ENCODE assay signal across 17 mouse cellular contexts in the genomic region with DNA sequence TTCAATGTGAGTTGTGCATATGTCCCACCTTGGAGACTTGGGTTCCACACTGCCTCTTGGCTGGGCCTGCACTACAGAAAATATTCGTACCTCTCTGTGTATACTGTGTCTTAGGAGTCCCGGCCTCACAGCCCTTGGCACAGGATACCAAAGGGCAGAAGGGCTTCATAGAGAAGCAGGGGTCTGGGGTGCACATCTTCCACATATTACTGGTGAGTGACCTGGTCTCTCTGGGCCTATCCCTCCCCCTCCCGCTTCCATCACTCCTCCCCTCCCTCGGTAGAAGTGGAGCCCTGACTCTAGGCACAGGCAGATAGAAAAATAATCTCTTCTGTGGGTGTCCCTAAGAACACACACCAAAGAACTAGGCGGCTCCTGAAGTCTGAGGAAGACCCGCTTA. TPM values are rescaled to one million over a fixed set of nuclear protein-coding genes. Genes with fewer than 3 reads are reported as not detected.
A peak's percentile ranks its signal among the peaks of the same experiment; 100 is the strongest.
DNase-seq lines count a peak whose midpoint lies in the region; ATAC-seq and TF ChIP-seq lines count a peak whose summit lies in the region.
"Had no signal": no experiment of that assay in that cellular context is flagged by ENCODE, and none has a peak within 500 bp of the region (broad histone marks: within the 10 kb centered on the region; RNA-seq: fewer than 3 reads in every experiment).

No protein-coding gene starts in this region.

- H3K27me3 ChIP-seq in embryonic facial prominence, embryonic 12.5 days: peaks cover 19% of the 10 kb centered on the region
- H3K27me3 ChIP-seq in embryonic facial prominence, embryonic 10.5 days (replicated peaks; ENCODE audit: low read depth, poor library complexity, severe bottlenecking): peaks cover 77% of the 10 kb centered on the region
- no peaks in the 10 kb centered on the region for H3K27me3 ChIP-seq in intestine, embryonic 16.5 days (replicated peaks; ENCODE audit: control insufficient read depth, insufficient read depth, low read length)
- no peaks in the 10 kb centered on the region for H3K27me3 ChIP-seq in stomach, postnatal 0 days (ENCODE audit: control insufficient read depth, insufficient read depth, low read length)
- H3K27me3 ChIP-seq in thymus, adult 2 months (ENCODE audit: control insufficient read depth, insufficient read depth, low read length): no peaks in the 10 kb centered on the region
- H3K27me3 ChIP-seq in hindbrain, embryonic 11.5 days (ENCODE audit: control insufficient read depth, insufficient read depth, low read length): peaks cover 31% of the 10 kb centered on the region

- no peak overlapping the region for H3K4me3 ChIP-seq in embryonic facial prominence, embryonic 12.5 days
- no peak overlapping the region for H3K4me3 ChIP-seq in embryonic facial prominence, embryonic 10.5 days
- no peak overlapping the region for H3K4me3 ChIP-seq in left cerebral cortex, adult 2 months
- no peak overlapping the region for H3K4me3 ChIP-seq in intestine, embryonic 16.5 days (ENCODE audit: low read length)
- no peak overlapping the region for H3K4me3 ChIP-seq in stomach, postnatal 0 days (ENCODE audit: low read depth, low read length)
- H3K4me3 ChIP-seq in thymus, adult 2 months (ENCODE audit: control insufficient read depth, insufficient read depth, low read length): no peak overlapping the region
- no peak overlapping the region for H3K4me3 ChIP-seq in hindbrain, embryonic 11.5 days (ENCODE audit: low read depth, low read length)

- intact Hi-C loops in left cerebral cortex, adult 2 months (cut with DNase I): no loop called here
- intact Hi-C loops in left cerebral cortex, postnatal 14 days (cut with DNase I): no loop called here

- TF ChIP-seq EP300 in stomach, postnatal 0 days (optimal IDR thresholded peaks at IDR 0.05): no peak

- TF ChIP-seq POLR2A in thymus, adult 2 months (IDR thresholded peaks at IDR 0.05; ENCODE audit: control insufficient read depth, extremely low read depth, insufficient read depth, low read length, poor library complexity): no peak

- 46% methylated on average over 6 of the region's 6 CpGs for WGBS in embryonic facial prominence, embryonic 12.5 days
- 48% methylated on average over 6 of the region's 6 CpGs for WGBS in embryonic facial prominence, embryonic 10.5 days
- 62% methylated on average over 6 of the region's 6 CpGs for WGBS in intestine, embryonic 16.5 days
- WGBS in stomach, postnatal 0 days: 46% methylated on average over 6 of the region's 6 CpGs
- 86% methylated on average over 6 of the region's 6 CpGs for WGBS in thymus, adult 2 months
- WGBS in hindbrain, embryonic 11.5 days: 38% methylated on average over 6 of the region's 6 CpGs

- peak overlapping the region; percentile 77; the same call in 1 of the 2 replicates for H3K27ac ChIP-seq in embryonic facial prominence, embryonic 12.5 days
- no peak overlapping the region for H3K27ac ChIP-seq in embryonic facial prominence, embryonic 10.5 days (replicated peaks)
- peak overlapping the region; percentile 59; the same call in 1 of the 2 replicates for H3K27ac ChIP-seq in left cerebral cortex, adult 2 months
- H3K27ac ChIP-seq in intestine, embryonic 16.5 days (ENCODE audit: low read length): peak overlapping the region; percentile 91
- H3K27ac ChIP-seq in stomach, postnatal 0 days (replicated peaks): peak overlapping the region; percentile 89
- no peak overlapping the region for H3K27ac ChIP-seq in thymus, adult 2 months (ENCODE audit: control insufficient read depth, insufficient read depth, low read length)
- H3K27ac ChIP-seq in hindbrain, embryonic 11.5 days (ENCODE audit: low read depth, low read length): no peak overlapping the region
- H3K27ac ChIP-seq: hindbrain, embryonic 12.5 days; liver, embryonic 14.5 days had no signal

- no peak for DNase-seq in embryonic facial prominence, embryonic 10.5 days (ENCODE audit: low spot score)
- DNase-seq in left cerebral cortex, adult 2 months (ENCODE audit: extremely low spot score in 1 of 2, low spot score in 2 of 2): no peak
- DNase-seq in left cerebral cortex, postnatal 14 days (ENCODE audit: low spot score in 2 of 2): no peak
- DNase-seq in stomach, postnatal 0 days (ENCODE audit: low spot score): no peak
- DNase-seq in thymus, adult 2 months: no peak
- no peak for DNase-seq in hindbrain, embryonic 11.5 days (ENCODE audit: low spot score)
- DNase-seq: kidney, postnatal 10 days had no signal

- H3K4me1 ChIP-seq in embryonic facial prominence, embryonic 12.5 days: peaks cover 58% of the 10 kb centered on the region
- peaks cover 66% of the 10 kb centered on the region for H3K4me1 ChIP-seq in embryonic facial prominence, embryonic 10.5 days
- peaks cover 58% of the 10 kb centered on the region for H3K4me1 ChIP-seq in intestine, embryonic 16.5 days (ENCODE audit: control insufficient read depth, insufficient read depth, low read length)
- peaks cover 33% of the 10 kb centered on the region for H3K4me1 ChIP-seq in stomach, postnatal 0 days (replicated peaks; ENCODE audit: control insufficient read depth, insufficient read depth)
- peaks cover 65% of the 10 kb centered on the region for H3K4me1 ChIP-seq in thymus, adult 2 months (replicated peaks; ENCODE audit: control insufficient read depth, insufficient read depth, low read length)
- peaks cover 15% of the 10 kb centered on the region for H3K4me1 ChIP-seq in hindbrain, embryonic 11.5 days (replicated peaks; ENCODE audit: control insufficient read depth, insufficient read depth, low read length)

- H3K4me2 ChIP-seq in embryonic facial prominence, embryonic 12.5 days (replicated peaks): no peak overlapping the region
- H3K4me2 ChIP-seq in intestine, embryonic 16.5 days (ENCODE audit: low read depth, low read length): no peak overlapping the region
- H3K4me2 ChIP-seq in stomach, postnatal 0 days (replicated peaks; ENCODE audit: low read depth): no peak overlapping the region
- no peak overlapping the region for H3K4me2 ChIP-seq in hindbrain, embryonic 11.5 days (replicated peaks; ENCODE audit: low read depth, low read length)

- TF ChIP-seq CTCF in left cerebral cortex, adult 2 months (IDR thresholded peaks at IDR 0.05): no peak
- no peak for TF ChIP-seq CTCF in stomach, postnatal 0 days (IDR thresholded peaks at IDR 0.05; ENCODE audit: low read depth)
- TF ChIP-seq CTCF in thymus, adult 2 months (IDR thresholded peaks at IDR 0.05; ENCODE audit: borderline replicate concordance, control insufficient read depth, extremely low read depth, insufficient read depth, low read length, poor library complexity): no peak

- H3K9me3 ChIP-seq in embryonic facial prominence, embryonic 12.5 days: no peaks in the 10 kb centered on the region
- H3K9me3 ChIP-seq in embryonic facial prominence, embryonic 10.5 days: no peaks in the 10 kb centered on the region
- no peaks in the 10 kb centered on the region for H3K9me3 ChIP-seq in intestine, embryonic 16.5 days (ENCODE audit: control insufficient read depth, low read length)
- no peaks in the 10 kb centered on the region for H3K9me3 ChIP-seq in stomach, postnatal 0 days (ENCODE audit: control insufficient read depth, low read length)
- H3K9me3 ChIP-seq in hindbrain, embryonic 11.5 days (ENCODE audit: control insufficient read depth, low read length): no peaks in the 10 kb centered on the region
- H3K9me3 ChIP-seq: forebrain, embryonic 10.5 days; heart, embryonic 10.5 days; hindbrain, embryonic 12.5 days; limb, embryonic 12.5 days; neural tube, embryonic 13.5 days had no signal

- ATAC-seq in embryonic facial prominence, embryonic 12.5 days (ENCODE audit: insufficient number of reproducible peaks, insufficient read depth, low FRiP score, low TSS enrichment): no peak
- no peak for ATAC-seq in intestine, embryonic 16.5 days
- no peak for ATAC-seq in stomach, postnatal 0 days (ENCODE audit: low FRiP score, low TSS enrichment)
- no peak for ATAC-seq in hindbrain, embryonic 11.5 days (ENCODE audit: low FRiP score)
- ATAC-seq: CD4-positive, CD25-positive, alpha-beta regulatory T cell, adult 4 months; inflammation-experienced regulatory T-cells, adult 6 months had no signal

- no peak overlapping the region for H3K9ac ChIP-seq in embryonic facial prominence, embryonic 12.5 days
- no peak overlapping the region; the same call in 1 of the 2 replicates for H3K9ac ChIP-seq in intestine, embryonic 16.5 days (ENCODE audit: low read depth, low read length)
- no peak overlapping the region for H3K9ac ChIP-seq in stomach, postnatal 0 days (ENCODE audit: low read length)
- no peak overlapping the region for H3K9ac ChIP-seq in hindbrain, embryonic 11.5 days (ENCODE audit: low read depth, low read length)
- H3K9ac ChIP-seq: liver, embryonic 14.5 days had no signal

- H3K36me3 ChIP-seq in embryonic facial prominence, embryonic 12.5 days: no peaks in the 10 kb centered on the region
- H3K36me3 ChIP-seq in embryonic facial prominence, embryonic 10.5 days (replicated peaks): no peaks in the 10 kb centered on the region
- H3K36me3 ChIP-seq in intestine, embryonic 16.5 days (ENCODE audit: control insufficient read depth, insufficient read depth, low read length): no peaks in the 10 kb centered on the region
- no peaks in the 10 kb centered on the region for H3K36me3 ChIP-seq in stomach, postnatal 0 days (ENCODE audit: control insufficient read depth, insufficient read depth, low read length)
- H3K36me3 ChIP-seq in thymus, adult 2 months (ENCODE audit: control insufficient read depth, insufficient read depth, low read length): no peaks in the 10 kb centered on the region
- H3K36me3 ChIP-seq in hindbrain, embryonic 11.5 days (ENCODE audit: control insufficient read depth, insufficient read depth, low read length): no peaks in the 10 kb centered on the region
- H3K36me3 ChIP-seq: forebrain, embryonic 10.5 days; heart, embryonic 10.5 days; hindbrain, embryonic 12.5 days; limb, embryonic 12.5 days; neural tube, embryonic 13.5 days had no signal

RNA-seq across cellular contexts. Expression of a gene that starts 38.3 kb away (rescaled TPM):
- polyA plus RNA-seq in embryonic facial prominence, embryonic 12.5 days (2016; fragmentation: Nextera tagmentation; extraction: Ambion mirVana): 18.4 and 19.3 TPM in 2 replicates
- polyA plus RNA-seq in embryonic facial prominence, embryonic 10.5 days (2016; fragmentation: Nextera tagmentation; extraction: Ambion mirVana): 13.6 and 16.7 TPM in 2 replicates
- 1 to 10 TPM; 4.4 to 6.1 TPM for total RNA-seq in left cerebral cortex, adult 2 months (2021)
- total RNA-seq in left cerebral cortex, postnatal 14 days (2021): 1 to 10 TPM; 3.7 to 3.8 TPM
- polyA plus RNA-seq in intestine, embryonic 16.5 days (2015; fragmentation: Nextera tagmentation; extraction: Ambion mirVana): 18.9 and 21.2 TPM in 2 replicates
- polyA plus RNA-seq in stomach, postnatal 0 days (2015; fragmentation: Nextera tagmentation; extraction: Ambion mirVana): 13.5 and 15.7 TPM in 2 replicates
- polyA plus RNA-seq in thymus, adult 2 months (2012; rRNA removed): 44.3 and 45.7 TPM in 2 replicates
- 3.4 and 5.6 TPM in 2 replicates for polyA plus RNA-seq in hindbrain, embryonic 11.5 days (2014; fragmentation: Nextera tagmentation; extraction: Ambion mirVana)

RNA-seq across cellular contexts. Expression of a gene that starts 54.5 kb away (rescaled TPM):
- polyA plus RNA-seq in embryonic facial prominence, embryonic 12.5 days (2016; fragmentation: Nextera tagmentation; extraction: Ambion mirVana): 43.0 and 46.2 TPM in 2 replicates
- 43.5 and 44.6 TPM in 2 replicates for polyA plus RNA-seq in embryonic facial prominence, embryonic 10.5 days (2016; fragmentation: Nextera tagmentation; extraction: Ambion mirVana)
- total RNA-seq in left cerebral cortex, adult 2 months (2021): 10 to 100 TPM; 83.3 to 85.5 TPM
- 10 to 100 TPM; 74.4 to 76.2 TPM for total RNA-seq in left cerebral cortex, postnatal 14 days (2021)
- 33.9 and 35.7 TPM in 2 replicates for polyA plus RNA-seq in intestine, embryonic 16.5 days (2015; fragmentation: Nextera tagmentation; extraction: Ambion mirVana)
- 28.7 and 29.4 TPM in 2 replicates for polyA plus RNA-seq in stomach, postnatal 0 days (2015; fragmentation: Nextera tagmentation; extraction: Ambion mirVana)
- 89.1 and 89.5 TPM in 2 replicates for polyA plus RNA-seq in thymus, adult 2 months (2012; rRNA removed)
- polyA plus RNA-seq in hindbrain, embryonic 11.5 days (2014; fragmentation: Nextera tagmentation; extraction: Ambion mirVana): 38.6 and 39.1 TPM in 2 replicates

RNA-seq across cellular contexts. Expression of a gene that starts 58.3 kb away (rescaled TPM):
- 2.5 and 2.8 TPM in 2 replicates for polyA plus RNA-seq in embryonic facial prominence, embryonic 12.5 days (2016; fragmentation: Nextera tagmentation; extraction: Ambion mirVana)
- polyA plus RNA-seq in embryonic facial prominence, embryonic 10.5 days (2016; fragmentation: Nextera tagmentation; extraction: Ambion mirVana): 2.5 and 3.1 TPM in 2 replicates
- total RNA-seq in left cerebral cortex, adult 2 months (2021): 1 to 10 TPM; 4.7 to 5.4 TPM
- total RNA-seq in left cerebral cortex, postnatal 14 days (2021): 1 to 10 TPM; 3.4 to 5.1 TPM
- polyA plus RNA-seq in intestine, embryonic 16.5 days (2015; fragmentation: Nextera tagmentation; extraction: Ambion mirVana): 12.2 and 13.7 TPM in 2 replicates
- polyA plus RNA-seq in stomach, postnatal 0 days (2015; fragmentation: Nextera tagmentation; extraction: Ambion mirVana): 5.7 and 6.5 TPM in 2 replicates
- 15.3 and 16.9 TPM in 2 replicates for polyA plus RNA-seq in thymus, adult 2 months (2012; rRNA removed)
- polyA plus RNA-seq in hindbrain, embryonic 11.5 days (2014; fragmentation: Nextera tagmentation; extraction: Ambion mirVana): 1.4 and 1.7 TPM in 2 replicates

Comparison
In these comparisons a context has a peak if more than half of its experiments do, and no peak if none do; other contexts are left out.
1. H3K27ac ChIP-seq: peak in embryonic facial prominence, embryonic 12.5 days (single experiment), left cerebral cortex, adult 2 months (single experiment), intestine, embryonic 16.5 days (single experiment) and stomach, postnatal 0 days (single experiment); none in embryonic facial prominence, embryonic 10.5 days (single experiment), thymus, adult 2 months (single experiment) and hindbrain, embryonic 11.5 days (single experiment).